Mouse (Mus musculus): ENCODE measurements at regions not wholly inside any gene's neighbourhood (a gene's known extent, or its start where the extent isn't known, plus 50 kb on each side); places are given as distances from the start of the nearest gene placed in this dataset.

- Histone ChIP-seq H3K9ac (ENCODE audit: insufficient read depth, low read depth) (no peak overlapping the region), H3K27me3 (replicated peaks) (no peaks in the 10 kb centered on the region), H3K9me3 (replicated peaks; ENCODE audit: low read length) (no peaks in the 10 kb centered on the region), H3K4me3 (replicated peaks in 1 of 3; ENCODE audit: low read depth in 2 of 3, low read length in 2 of 3, poor library complexity in 1 of 3) (no peak overlapping the region), H3K36me3 (replicated peaks in 1 of 2; ENCODE audit: control insufficient read depth in 1 of 2, insufficient read depth in 1 of 2, low read length in 1 of 2) (no peaks in the 10 kb centered on the region), H3K27ac (ENCODE audit: insufficient read depth, low read depth) (no peak overlapping the region), H3K4me1 (ENCODE audit: control insufficient read depth in 1 of 2, insufficient read depth in 2 of 2) (no peaks in the 10 kb centered on the region), H3K4me2 (ENCODE audit: insufficient read depth, low read depth, poor library complexity, severe bottlenecking) (no peak overlapping the region), H3K79me2 (replicated peaks; ENCODE audit: control insufficient read depth, extremely low read depth, insufficient read depth, poor library complexity, severe bottlenecking) (no peaks in the 10 kb centered on the region)
- no peak for DNase-seq (ENCODE audit: extremely low read depth)
- TF ChIP-seq ZNF384 (IDR thresholded peaks at IDR 0.05; ENCODE audit: low read depth, low read length) (no peak), E2F4 (IDR thresholded peaks at IDR 0.05; ENCODE audit: insufficient replicate concordance, low read depth, low read length) (no peak), MAFK (IDR thresholded peaks at IDR 0.05; ENCODE audit: insufficient replicate concordance, low read length) (no peak), JUN (IDR thresholded peaks at IDR 0.05; ENCODE audit: insufficient read depth, low read depth, low read length) (no peak), RAD21 (IDR thresholded peaks at IDR 0.05; ENCODE audit: low read depth, low read length) (no peak), ZKSCAN1 (IDR thresholded peaks at IDR 0.05; ENCODE audit: borderline replicate concordance, low read depth, low read length) (no peak), ELF1 (IDR thresholded peaks at IDR 0.05; ENCODE audit: low read depth, low read length) (no peak), SIN3A (IDR thresholded peaks at IDR 0.05; ENCODE audit: low read length) (no peak), ZC3H11A (IDR thresholded peaks at IDR 0.05; ENCODE audit: low read depth, low read length) (no peak)
- dilution Hi-C loops (cut with MboI; ENCODE audit: extremely low pct_ligation_motif_present, extremely low pct_unique_long_range_greater_than_20kb, low sequenced_read_pairs) = no loop called here
- in situ Hi-C loops (cut with MboI; ENCODE audit: low pct_ligation_motif_present, low pct_unique_long_range_greater_than_20kb, low sequenced_read_pairs) = no loop called here
Measured at GRCm38 (mm10) chr14:72360829-72361520, 130.7 kb downstream of the Gm9195 start.

DNA sequence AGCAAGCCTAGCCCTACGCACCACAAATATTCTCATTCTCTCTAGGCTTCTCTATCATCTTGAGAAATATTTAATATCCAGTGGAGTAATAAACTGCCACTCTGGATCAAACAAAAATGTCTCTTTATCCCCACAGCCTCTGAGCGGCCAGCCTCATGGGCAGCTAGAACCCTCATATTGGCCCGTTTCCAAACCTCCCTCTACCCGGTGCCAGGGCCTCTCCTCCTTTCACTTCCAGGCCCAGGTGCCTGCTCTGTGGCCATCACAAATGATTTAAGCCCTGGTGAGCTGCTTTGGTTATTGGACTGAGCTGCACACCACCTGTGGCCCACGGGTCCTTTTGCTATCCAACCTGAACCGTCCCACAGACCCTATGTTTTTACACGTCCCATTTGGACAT lies 131.5 kb downstream of the Gm9195 start:
- in situ Hi-C loops (cut with MboI; ENCODE audit: low pct_ligation_motif_present, low pct_unique_long_range_greater_than_20kb, low sequenced_read_pairs) = no loop called here

More for the DNA sequence above, 131.5 kb downstream of the Gm9195 start:
- Histone ChIP-seq H3K27me3 (replicated peaks) (no peaks in the 10 kb centered on the region), H3K9ac (ENCODE audit: insufficient read depth, low read depth) (no peak overlapping the region), H3K4me3 (replicated peaks in 1 of 3; ENCODE audit: low read depth in 2 of 3, low read length in 2 of 3, poor library complexity in 1 of 3) (no peak overlapping the region), H3K36me3 (replicated peaks in 1 of 2; ENCODE audit: control insufficient read depth in 1 of 2, insufficient read depth in 1 of 2, low read length in 1 of 2) (no peaks in the 10 kb centered on the region), H3K27ac (ENCODE audit: insufficient read depth, low read depth) (no peak overlapping the region), H3K9me3 (replicated peaks; ENCODE audit: low read length) (no peaks in the 10 kb centered on the region), H3K4me2 (ENCODE audit: insufficient read depth, low read depth, poor library complexity, severe bottlenecking) (no peak overlapping the region), H3K79me2 (replicated peaks; ENCODE audit: control insufficient read depth, extremely low read depth, insufficient read depth, poor library complexity, severe bottlenecking) (no peaks in the 10 kb centered on the region), H3K4me1 (ENCODE audit: control insufficient read depth in 1 of 2, insufficient read depth in 2 of 2) (no peaks in the 10 kb centered on the region)
- TF ChIP-seq MEF2A (IDR thresholded peaks at IDR 0.05; ENCODE audit: borderline replicate concordance, low read depth, low read length) (no peak), SIN3A (IDR thresholded peaks at IDR 0.05; ENCODE audit: low read length) (no peak), RCOR1 (conservative IDR thresholded peaks at IDR 0.05; ENCODE audit: low read depth, low read length) (no peak), POLR2AphosphoS2 (IDR thresholded peaks at IDR 0.05; ENCODE audit: low read depth, low read length) (no peak), EP300 (IDR thresholded peaks at IDR 0.05; ENCODE audit: low read length) (no peak), GABPA (IDR thresholded peaks at IDR 0.05; ENCODE audit: insufficient replicate concordance, low read depth, low read length) (no peak), E2F4 (IDR thresholded peaks at IDR 0.05; ENCODE audit: insufficient replicate concordance, low read depth, low read length) (no peak), BHLHE40 (IDR thresholded peaks at IDR 0.05; ENCODE audit: low read depth, low read length) (no peak), ZKSCAN1 (IDR thresholded peaks at IDR 0.05; ENCODE audit: borderline replicate concordance, low read depth, low read length) (no peak), POLR2A (IDR thresholded peaks at IDR 0.05; ENCODE audit: low read depth, low read length) (no peak), ZC3H11A (IDR thresholded peaks at IDR 0.05; ENCODE audit: low read depth, low read length) (no peak), HCFC1 (IDR thresholded peaks at IDR 0.05; ENCODE audit: low read depth, low read length) (no peak), USF2 (conservative IDR thresholded peaks at IDR 0.05; ENCODE audit: low read depth, low read length) (no peak), MXI1 (IDR thresholded peaks at IDR 0.05; ENCODE audit: low read depth, low read length) (no peak), RAD21 (IDR thresholded peaks at IDR 0.05; ENCODE audit: low read depth, low read length) (no peak), TCF12 (IDR thresholded peaks at IDR 0.05; ENCODE audit: low read depth, low read length) (no peak), NELFE (IDR thresholded peaks at IDR 0.05; ENCODE audit: low read depth, low read length) (no peak), ETS1 (conservative IDR thresholded peaks at IDR 0.05; ENCODE audit: low read depth, low read length) (no peak), USF1 (IDR thresholded peaks at IDR 0.05; ENCODE audit: low read depth, low read length) (no peak), SMC3 (IDR thresholded peaks at IDR 0.05; ENCODE audit: low read depth, low read length) (no peak)
- DNase-seq (ENCODE audit: extremely low read depth) = no peak
- dilution Hi-C loops (cut with MboI; ENCODE audit: extremely low pct_ligation_motif_present, extremely low pct_unique_long_range_greater_than_20kb, low sequenced_read_pairs) = no loop called here
